Mouse (Mus musculus) MEL (cell line): Measurements from ENCODE around the gene Usp40.

Experiments
- GATA1 ChIP-seq: IDR thresholded peaks from 2 replicates; pipeline ENCODE4 v1.6.1; 2011; ENCODE audit warnings: low read depth, low read length, improper control_type of control experiment
- POLR2A ChIP-seq, 2 experiments: IDR thresholded peaks; 2 replicates each; pipeline ENCODE4 v1.6.1; 2011 to 2012; ENCODE audit warnings: low read length in 2 of 2, mild to moderate bottlenecking in 2 of 2, control low read depth in 1 of 2, improper control_type of control experiment in 1 of 2, low read depth in 1 of 2, moderate library complexity in 1 of 2; ENCODE audit not compliant: control insufficient read depth in 1 of 2, insufficient read depth in 1 of 2, poor library complexity in 1 of 2

GRCm38 (mm10) chr1:87960752-87961151, 47.6 kb downstream of the Usp40 start:
- TF ChIP-seq GATA1 (peak; percentile 69), POLR2A (IDR thresholded peaks at IDR 0.05; ENCODE audit: control insufficient read depth in 1 of 2, insufficient read depth in 1 of 2, low read depth in 1 of 2, low read length in 2 of 2, poor library complexity in 1 of 2) (no peak)
